Mouse (Mus musculus) neural tube, embryonic 13.5 days (tissue): ENCODE results near the gene Fgf11. TPM values are rescaled to one million over a fixed set of nuclear protein-coding genes. Genes with fewer than 3 reads are reported as not detected.
A peak's percentile ranks its signal among the peaks of the same experiment; 100 is the strongest.

Source experiments
- ATAC-seq: fragments of 200-750 bp; cut with Nextera tagmentation; 2 replicates; pipeline ENCODE4 v1.8.0; 2017; ENCODE audit warnings: low read depth, mild to moderate bottlenecking, moderate TSS enrichment, moderate library complexity
- H3K27ac ChIP-seq: fragments of 300-500 bp; sonication (generic); replicated peaks from 2 replicates; pipeline ENCODE4 v1.5.1; 2015; ENCODE audit warnings: moderate library complexity, mild to moderate bottlenecking, inconsistent platforms
- H3K27me3 ChIP-seq: fragments of 300-500 bp; sonication (generic); 2 replicates; pipeline ENCODE4 v1.6.1; 2015; ENCODE audit warnings: mild to moderate bottlenecking, inconsistent platforms
- H3K36me3 ChIP-seq: fragments of 300-500 bp; sonication (generic); 2 replicates; pipeline ENCODE4 v1.6.1; 2015; ENCODE audit warnings: mild to moderate bottlenecking, inconsistent platforms
- H3K4me1 ChIP-seq: fragments of 300-500 bp; sonication (generic); replicated peaks from 2 replicates; pipeline ENCODE4 v1.6.1; 2015; ENCODE audit warnings: inconsistent platforms
- H3K4me2 ChIP-seq: fragments of 300-500 bp; sonication (generic); 2 replicates; pipeline ENCODE4 v1.6.1; 2015; ENCODE audit warnings: inconsistent platforms, mild to moderate bottlenecking, moderate library complexity
- H3K4me3 ChIP-seq: fragments of 300-500 bp; sonication (generic); 2 replicates; pipeline ENCODE4 v1.5.1; 2015; ENCODE audit warnings: mild to moderate bottlenecking, inconsistent platforms
- H3K9ac ChIP-seq: fragments of 300-500 bp; sonication (generic); 2 replicates; pipeline ENCODE4 v1.6.1; 2015; ENCODE audit warnings: moderate library complexity, mild to moderate bottlenecking, inconsistent platforms
- H3K9me3 ChIP-seq: fragments of 300-500 bp; sonication (generic); 2 replicates; pipeline ENCODE4 v1.6.1; 2016; ENCODE audit warnings: inconsistent platforms
- WGBS: fragments of 180-500 bp; shearing (Covaris S2); methylation state at CpG from one replicate; pipeline ENCODE4 v1.1.7; 2015; 5-methylcytosine and 5-hydroxymethylcytosine counted together
- polyA plus RNA-seq: library from polyadenylated mRNA; unstranded; fragments of >200 nt; fragmentation: Nextera tagmentation; extraction: Ambion mirVana; gene quantifications from 2 replicates; pipeline ENCODE4 v1.2.1, GENCODE M21; 2015

Fgf11 gene
- polyA plus RNA-seq, 1 experiment from 2014 or later, result 6.8 TPM

DNA sequence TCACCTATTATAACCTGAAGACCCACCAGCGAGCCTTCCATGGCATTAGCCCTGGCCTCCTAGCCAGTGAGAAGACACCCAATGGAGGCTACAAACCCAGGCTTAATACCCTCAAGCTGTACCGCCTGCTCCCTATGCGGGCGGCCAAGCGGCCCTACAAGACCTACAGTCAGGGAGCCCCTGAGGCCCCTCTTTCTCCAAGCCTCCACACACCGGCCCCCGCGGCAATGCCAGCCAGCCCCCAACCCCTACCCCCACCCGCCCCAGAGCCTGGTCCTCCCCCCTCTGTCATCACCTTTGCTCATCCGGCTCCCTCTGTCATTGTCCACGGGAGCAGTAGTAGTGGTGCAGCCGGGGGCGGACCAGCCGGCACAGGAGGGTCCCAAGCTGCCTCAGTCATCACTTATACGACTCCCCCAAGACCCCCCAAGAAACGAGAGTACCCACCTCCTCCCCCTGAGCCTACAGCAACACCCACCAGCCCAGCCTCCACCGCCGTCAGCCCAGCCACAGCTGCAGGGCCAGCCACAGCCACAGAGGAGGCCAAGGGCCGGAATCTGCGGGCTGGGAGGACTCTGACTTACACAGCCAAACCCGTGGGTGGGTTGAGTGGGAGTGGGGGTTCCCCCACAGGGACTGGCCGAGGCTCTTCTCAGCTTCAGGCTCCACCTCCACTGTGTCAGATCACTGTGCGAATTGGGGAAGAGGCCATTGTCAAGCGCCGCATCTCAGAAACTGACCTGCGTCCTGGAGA lies 24.0 kb downstream of the Fgf11 start:
- Histone ChIP-seq H3K9me3 (no peaks in the 10 kb centered on the region), H3K4me2 (no peak overlapping the region), H3K4me1 (no peaks in the 10 kb centered on the region; the same call in 1 of the 2 replicates), H3K36me3 (peaks cover 44% of the 10 kb centered on the region), H3K27ac (no peak overlapping the region), H3K4me3 (no peak overlapping the region), H3K27me3 (peaks cover 21% of the 10 kb centered on the region), H3K9ac (no peak overlapping the region)
- 57% methylated on average over 26 of the region's 26 CpGs for WGBS
- ATAC-seq, result no peak

DNA sequence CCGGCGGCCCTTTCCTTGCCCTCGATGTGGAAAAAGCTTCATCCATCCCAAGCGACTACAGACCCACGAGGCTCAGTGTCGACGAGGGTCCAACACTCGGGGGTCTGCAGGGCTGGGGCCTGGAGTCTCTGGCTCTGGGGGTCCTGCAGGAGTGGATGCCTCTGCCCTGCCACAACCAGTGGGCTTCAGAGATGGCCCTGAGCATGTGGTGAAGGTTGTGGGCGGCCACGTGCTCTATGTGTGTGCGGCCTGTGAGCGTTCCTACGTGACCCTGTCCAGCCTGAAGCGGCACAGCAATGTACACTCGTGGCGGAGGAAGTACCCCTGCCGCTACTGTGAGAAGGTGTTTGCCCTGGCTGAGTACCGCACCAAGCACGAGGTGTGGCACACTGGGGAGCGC lies 25.2 kb downstream of the Fgf11 start:
- Histone ChIP-seq H3K27me3 (peaks cover 21% of the 10 kb centered on the region), H3K4me2 (no peak overlapping the region), H3K9ac (no peak overlapping the region), H3K27ac (no peak overlapping the region), H3K36me3 (peaks cover 44% of the 10 kb centered on the region), H3K4me3 (no peak overlapping the region), H3K9me3 (no peaks in the 10 kb centered on the region), H3K4me1 (no peaks in the 10 kb centered on the region; the same call in 1 of the 2 replicates)
- WGBS, result 82% methylated on average over 20 of the region's 20 CpGs
- no peak for ATAC-seq

DNA sequence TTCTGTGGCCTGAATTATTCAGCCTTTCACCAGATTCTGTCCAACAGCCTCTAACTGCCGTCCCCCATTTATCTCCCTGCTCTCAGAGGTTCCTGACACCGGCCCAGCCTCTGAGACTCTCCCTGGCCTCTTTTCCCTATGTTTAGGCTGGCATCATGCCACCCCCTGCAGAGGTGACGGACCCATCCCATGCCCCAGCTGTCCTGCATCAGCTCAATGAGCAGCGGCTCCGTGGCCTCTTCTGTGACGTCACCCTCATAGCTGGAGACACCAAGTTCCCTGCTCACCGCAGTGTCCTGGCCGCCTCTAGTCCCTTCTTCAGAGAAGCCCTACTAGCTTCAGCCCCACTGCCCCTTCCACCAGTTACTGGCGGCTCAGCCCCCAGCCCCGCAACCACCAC lies 25.9 kb downstream of the Fgf11 start:
- Histone ChIP-seq H3K36me3 (peaks cover 44% of the 10 kb centered on the region), H3K4me3 (no peak overlapping the region), H3K4me2 (no peak overlapping the region), H3K9ac (no peak overlapping the region), H3K4me1 (no peaks in the 10 kb centered on the region), H3K27me3 (peaks cover 21% of the 10 kb centered on the region), H3K27ac (no peak overlapping the region), H3K9me3 (no peaks in the 10 kb centered on the region)
- no peak for ATAC-seq
- 54% methylated on average over 10 of the region's 10 CpGs for WGBS

DNA sequence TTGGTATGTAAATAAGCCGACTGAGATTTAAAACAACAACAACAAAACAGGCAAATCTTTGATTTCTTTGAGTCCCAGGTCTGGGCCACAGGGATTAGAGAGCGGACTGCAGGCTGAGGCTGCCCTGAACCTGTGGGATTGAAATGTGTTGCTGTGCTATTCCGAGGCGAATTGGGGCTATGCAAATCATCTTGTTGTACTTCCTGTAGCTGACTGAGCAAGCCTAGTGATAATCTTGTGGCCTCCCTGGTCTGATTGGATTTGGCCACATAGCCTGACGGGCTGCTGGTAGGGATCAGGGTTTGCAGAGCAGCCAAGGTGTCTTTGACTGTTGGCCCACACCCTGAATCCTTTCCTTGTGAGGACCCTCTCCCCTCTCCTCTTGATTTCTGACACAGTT lies 26.7 kb downstream of the Fgf11 start:
- H3K27me3 ChIP-seq, result peaks cover 21% of the 10 kb centered on the region
- H3K4me2 ChIP-seq, result no peak overlapping the region
- H3K4me1 ChIP-seq, result peaks cover under 1% of the 10 kb centered on the region
- ATAC-seq, result no peak
- H3K36me3 ChIP-seq, result peaks cover 44% of the 10 kb centered on the region
- H3K4me3 ChIP-seq, result no peak overlapping the region
- H3K9me3 ChIP-seq, result no peaks in the 10 kb centered on the region
- no peak overlapping the region for H3K9ac ChIP-seq
- 65% methylated on average over 5 of the region's 5 CpGs for WGBS
- H3K27ac ChIP-seq, result no peak overlapping the region

DNA sequence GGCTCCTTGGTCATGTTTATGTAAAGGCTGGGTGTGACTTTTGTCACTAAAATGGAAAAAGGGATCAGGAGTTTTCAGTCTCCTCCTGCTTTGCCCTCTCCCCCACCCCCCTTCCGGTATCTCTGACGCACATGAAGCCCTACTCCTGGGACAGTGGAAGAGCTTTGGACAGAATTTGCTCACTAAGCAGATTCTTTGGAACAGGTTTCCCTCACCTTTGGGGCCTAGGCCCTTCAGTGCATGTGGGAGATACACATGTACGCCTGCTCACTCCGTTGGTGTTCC lies 34.1 kb downstream of the Fgf11 start:
- no peak overlapping the region for H3K27ac ChIP-seq
- H3K4me3 ChIP-seq, result 0 out of 2 replicates have a peak overlapping the region, but pooled peaks have one; percentile 87
- H3K4me1 ChIP-seq, result peaks cover 32% of the 10 kb centered on the region
- peak overlapping the region; percentile 98 for H3K9ac ChIP-seq
- H3K36me3 ChIP-seq, result no peaks in the 10 kb centered on the region
- 72% methylated on average over 4 of the region's 4 CpGs for WGBS
- H3K9me3 ChIP-seq, result no peaks in the 10 kb centered on the region
- no peaks in the 10 kb centered on the region for H3K27me3 ChIP-seq
- H3K4me2 ChIP-seq, result peak overlapping the region; percentile 60
- no peak for ATAC-seq

DNA sequence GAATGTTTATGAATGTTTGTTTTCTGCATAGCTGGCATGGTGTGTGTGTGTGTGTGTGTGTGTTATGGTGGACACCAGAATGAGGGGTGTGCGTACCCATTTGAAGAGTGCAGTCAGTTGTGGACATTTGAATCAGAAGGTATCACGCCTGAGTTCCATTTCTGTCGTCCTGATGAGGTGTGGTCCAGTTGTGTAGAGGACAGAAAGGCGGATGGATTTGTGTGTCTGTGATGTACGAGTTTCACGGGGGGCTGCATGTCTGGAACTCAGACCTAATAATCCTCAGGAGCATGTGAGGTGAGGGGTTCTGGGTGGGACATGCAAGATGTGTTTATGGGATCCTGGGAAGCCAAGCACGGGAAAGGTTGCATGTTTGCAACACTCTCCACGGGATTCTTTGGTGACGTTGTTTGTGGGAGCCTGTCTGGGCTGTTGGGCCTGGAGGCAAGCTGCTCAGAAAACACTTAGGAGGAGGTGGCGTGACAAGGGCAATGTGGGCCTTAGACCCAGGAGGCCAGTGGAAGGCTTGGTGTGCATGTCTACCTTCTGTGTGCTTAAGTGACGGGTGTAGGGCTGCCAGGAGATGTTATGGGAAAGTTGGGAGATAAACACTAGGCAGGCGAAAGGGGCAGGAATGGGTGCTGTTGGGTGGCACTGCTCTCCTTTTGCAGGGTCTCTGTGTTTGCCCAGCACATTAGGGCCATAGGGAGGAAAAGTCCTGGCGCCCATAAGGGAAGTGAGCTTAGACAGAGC lies 34.6 kb downstream of the Fgf11 start:
- ATAC-seq, result 0 out of 2 replicates have a peak, but pooled peaks have one; percentile 2
- Histone ChIP-seq H3K4me3 (peak overlapping the region; percentile 87), H3K9me3 (no peaks in the 10 kb centered on the region), H3K36me3 (no peaks in the 10 kb centered on the region), H3K27ac (no peak overlapping the region), H3K9ac (peak overlapping the region; percentile 98), H3K27me3 (no peaks in the 10 kb centered on the region), H3K4me2 (peak overlapping the region; percentile 60), H3K4me1 (peaks cover 32% of the 10 kb centered on the region)
- 68% methylated on average over 13 of the region's 13 CpGs for WGBS

DNA sequence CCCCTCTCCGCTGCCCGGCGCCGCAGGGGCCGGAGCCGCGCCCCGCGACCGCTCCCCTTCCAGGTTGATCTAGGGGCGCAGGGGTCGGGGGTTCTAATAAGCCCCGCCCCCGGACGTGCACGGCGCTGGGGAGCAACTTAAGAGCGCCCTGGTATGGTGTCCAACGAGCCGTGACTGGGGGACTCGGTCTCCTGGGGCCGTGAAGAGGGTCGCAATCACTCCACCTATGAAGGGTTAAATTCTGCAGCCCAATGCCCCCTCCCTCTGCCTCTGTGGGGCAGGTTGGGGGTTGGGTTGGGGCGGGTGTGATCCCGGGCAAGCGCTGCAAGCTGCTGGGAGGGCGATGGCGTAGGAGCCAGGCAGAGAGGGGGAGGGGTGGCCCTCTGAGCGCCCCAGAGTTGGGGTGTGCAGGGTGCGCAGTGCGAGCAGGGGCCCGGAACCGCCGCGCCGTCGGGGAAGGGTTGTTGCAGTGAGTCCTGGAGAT lies 35.5 kb downstream of the Fgf11 start:
- ATAC-seq, result peak; percentile 80

DNA sequence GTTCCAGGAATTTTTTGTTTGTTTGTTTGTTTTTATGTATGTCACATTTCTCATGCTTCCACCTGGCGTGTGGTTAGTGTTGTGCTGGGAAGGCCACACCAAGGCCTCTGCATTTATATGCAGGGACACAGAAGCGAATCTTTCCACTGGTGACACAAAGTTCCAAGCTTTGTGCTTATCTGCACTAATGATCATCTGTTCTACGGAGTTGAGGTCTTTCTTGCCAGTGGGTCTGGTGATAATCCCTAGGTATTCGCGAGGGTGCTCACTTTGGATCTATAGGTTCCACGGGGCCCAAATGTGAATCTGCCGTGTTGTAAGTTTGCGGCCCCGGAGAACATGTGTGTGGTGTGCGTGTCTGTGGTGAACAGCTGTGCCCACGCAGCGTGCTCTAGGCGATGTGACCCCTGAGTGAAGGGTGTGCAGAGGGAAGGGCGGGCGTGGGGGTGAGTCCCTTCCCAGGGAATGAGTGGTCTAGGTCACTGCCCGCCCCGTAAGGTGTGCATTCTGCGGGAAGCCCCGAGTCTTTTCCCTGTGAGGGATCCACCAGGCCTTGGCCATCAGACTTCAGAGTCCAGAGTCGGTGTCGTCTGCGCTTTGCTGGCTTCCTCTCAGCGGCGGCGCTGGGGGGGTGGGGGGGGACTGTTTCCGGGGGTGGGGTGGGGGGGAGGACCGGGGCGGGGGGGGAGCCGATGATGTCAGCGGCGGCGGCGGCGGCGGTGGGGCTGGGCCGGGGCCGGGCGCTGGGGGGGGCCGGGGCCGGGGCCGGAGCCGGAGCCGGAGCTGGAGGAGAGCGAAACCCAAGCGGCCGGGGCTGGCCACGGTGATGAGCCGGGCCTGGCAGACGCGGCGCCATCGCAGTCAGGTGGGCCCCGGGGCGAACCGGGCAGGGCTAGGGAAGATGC lies 36.2 kb downstream of the Fgf11 start, which contains the start of gene Zbtb4:
Gene Zbtb4 (plus strand): TSS at position 692 of the 905 bp plus-strand sequence.
- H3K9me3 ChIP-seq, result no peaks in the 10 kb centered on the region
- WGBS, result 20% methylated on average over 41 of the region's 55 CpGs
- H3K27ac ChIP-seq, result peak within 1 kb of the TSS; percentile 91
- H3K4me3 ChIP-seq, result peak within 1 kb of the TSS; percentile 87
- peak within 1 kb of the TSS; percentile 60 for H3K4me2 ChIP-seq
- H3K27me3 ChIP-seq, result no peaks in the 10 kb centered on the region
- peaks cover 39% of the 10 kb centered on the region for H3K4me1 ChIP-seq
- peak within 1 kb of the TSS; percentile 98 for H3K9ac ChIP-seq
- peak; percentile 70 for ATAC-seq
- H3K36me3 ChIP-seq, result no peaks in the 10 kb centered on the region

More for the DNA sequence above, 35.5 kb downstream of the Fgf11 start:
- H3K36me3 ChIP-seq, result no peaks in the 10 kb centered on the region
- H3K27ac ChIP-seq, result peak overlapping the region; percentile 91
- H3K9ac ChIP-seq, result peak overlapping the region; percentile 98
- peak overlapping the region; percentile 87 for H3K4me3 ChIP-seq
- H3K4me1 ChIP-seq, result peaks cover 32% of the 10 kb centered on the region
- WGBS, result under 1% methylated on average over 33 of the region's 37 CpGs
- no peaks in the 10 kb centered on the region for H3K9me3 ChIP-seq
- H3K27me3 ChIP-seq, result no peaks in the 10 kb centered on the region
- H3K4me2 ChIP-seq, result peak overlapping the region; percentile 60

DNA sequence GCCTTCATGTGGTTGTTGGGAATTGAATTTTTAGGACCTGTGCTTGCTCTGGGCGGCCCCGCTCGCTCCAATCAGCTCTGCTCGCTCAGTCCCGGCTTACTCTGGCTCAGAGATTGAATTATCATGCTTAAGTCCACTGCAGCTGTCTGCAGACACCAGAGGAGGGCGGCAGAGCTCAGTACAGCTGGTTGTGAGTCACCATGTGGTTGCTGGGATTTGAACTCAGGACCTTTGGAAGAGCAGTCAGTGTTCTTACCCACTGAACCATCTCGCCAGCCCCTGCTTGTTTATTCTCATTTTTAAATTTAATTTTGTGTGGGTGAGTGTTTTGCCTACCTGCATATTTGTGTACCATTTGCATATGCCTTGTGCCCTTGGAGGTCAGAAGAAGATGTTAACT lies 38.1 kb downstream of the Fgf11 start:
- Histone ChIP-seq H3K36me3 (no peaks in the 10 kb centered on the region), H3K4me2 (no peak overlapping the region), H3K27ac (no peak overlapping the region), H3K9ac (no peak overlapping the region), H3K9me3 (no peaks in the 10 kb centered on the region), H3K27me3 (no peaks in the 10 kb centered on the region), H3K4me3 (no peak overlapping the region), H3K4me1 (peaks cover 44% of the 10 kb centered on the region)
- 68% methylated on average over 7 of the region's 7 CpGs for WGBS
- no peak for ATAC-seq

DNA sequence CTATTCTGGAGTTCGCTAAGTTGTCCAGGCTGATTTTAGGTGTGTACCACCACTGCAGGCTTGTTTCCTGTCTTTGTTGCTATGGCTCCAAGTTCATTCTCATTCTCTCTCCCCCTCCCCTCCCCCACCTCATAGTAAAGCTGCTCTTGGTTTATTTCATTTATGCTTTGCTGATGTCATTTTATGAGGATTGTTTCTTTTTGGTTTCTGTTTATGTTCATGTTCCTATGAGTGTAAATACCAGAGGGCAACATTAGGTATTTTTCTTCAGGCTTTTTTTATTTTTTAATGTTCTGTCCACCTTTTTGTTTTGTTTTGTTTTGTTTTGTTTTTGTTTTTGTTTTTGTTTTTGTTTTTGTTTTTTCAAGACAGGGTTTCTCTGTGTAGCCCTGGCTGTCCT lies 39.8 kb downstream of the Fgf11 start, which contains the start of gene Slc35g3:
Gene Slc35g3 (minus strand): TSS at position 101 of the 400 bp plus-strand sequence.
- peak within 1 kb of the TSS; percentile 99 for H3K27ac ChIP-seq
- ATAC-seq, result no peak
- 0 out of 2 replicates have a peak within 1 kb of the TSS, but pooled peaks have one; percentile 9 for H3K9ac ChIP-seq
- H3K4me2 ChIP-seq, result no peak within 1 kb of the TSS
- 81% methylated on average over 1 of the region's 1 CpGs for WGBS
- no peaks in the 10 kb centered on the region for H3K27me3 ChIP-seq
- no peak within 1 kb of the TSS for H3K4me3 ChIP-seq
- H3K9me3 ChIP-seq, result no peaks in the 10 kb centered on the region
- no peaks in the 10 kb centered on the region for H3K36me3 ChIP-seq
- H3K4me1 ChIP-seq, result peaks cover 38% of the 10 kb centered on the region

DNA sequence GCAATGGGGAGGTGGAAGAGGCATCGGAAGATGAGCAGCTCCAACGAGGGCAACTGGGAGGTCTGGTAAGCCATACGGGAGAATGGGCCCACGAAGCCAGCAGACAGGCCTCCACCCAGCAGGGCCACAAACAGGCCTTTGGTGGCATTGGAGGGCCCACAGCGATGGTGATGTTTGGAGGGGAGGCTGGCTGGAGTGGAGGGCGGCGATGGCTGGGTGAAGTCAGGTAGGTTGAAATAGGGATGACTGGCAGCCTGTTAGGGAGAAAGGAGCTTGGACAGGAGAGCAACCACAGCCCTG lies 40.8 kb downstream of the Fgf11 start:
- H3K9me3 ChIP-seq, result no peaks in the 10 kb centered on the region
- ATAC-seq, result no peak
- 0 out of 2 replicates have a peak overlapping the region, but pooled peaks have one; percentile 9 for H3K9ac ChIP-seq
- no peak overlapping the region for H3K4me2 ChIP-seq
- H3K4me3 ChIP-seq, result no peak overlapping the region
- WGBS, result 93% methylated on average over 7 of the region's 7 CpGs
- peaks cover 43% of the 10 kb centered on the region for H3K4me1 ChIP-seq
- no peaks in the 10 kb centered on the region for H3K27me3 ChIP-seq
- peak overlapping the region; percentile 99 for H3K27ac ChIP-seq
- H3K36me3 ChIP-seq, result no peaks in the 10 kb centered on the region
